Mouse (Mus musculus) lung, adult 2 months (tissue): Measurements from ENCODE around the gene Elmo3.

Experiments used
- CTCF ChIP-seq: fragments of 200-500 bp; IDR thresholded peaks from 2 replicates; pipeline ENCODE4 v1.5.1; 2011; ENCODE audit warnings: mild to moderate bottlenecking, low read length, control low read depth; ENCODE audit not compliant: insufficient read depth
- POLR2A ChIP-seq: fragments of 200-500 bp; IDR thresholded peaks from 2 replicates; pipeline ENCODE4 v1.6.1; 2011; ENCODE audit warnings: low read depth, mild to moderate bottlenecking, control low read depth, low read length, borderline replicate concordance; ENCODE audit errors: extremely low read depth

- TF ChIP-seq CTCF (no peak), POLR2A (peak; percentile 26; the same call in 1 of the 2 replicates)
Observed at GRCm38 (mm10) chr8:105317941-105318340, 12.5 kb downstream of the Elmo3 start.
